Comparison of ENCODE assay signal across 10 mouse cellular contexts in the genomic region with DNA sequence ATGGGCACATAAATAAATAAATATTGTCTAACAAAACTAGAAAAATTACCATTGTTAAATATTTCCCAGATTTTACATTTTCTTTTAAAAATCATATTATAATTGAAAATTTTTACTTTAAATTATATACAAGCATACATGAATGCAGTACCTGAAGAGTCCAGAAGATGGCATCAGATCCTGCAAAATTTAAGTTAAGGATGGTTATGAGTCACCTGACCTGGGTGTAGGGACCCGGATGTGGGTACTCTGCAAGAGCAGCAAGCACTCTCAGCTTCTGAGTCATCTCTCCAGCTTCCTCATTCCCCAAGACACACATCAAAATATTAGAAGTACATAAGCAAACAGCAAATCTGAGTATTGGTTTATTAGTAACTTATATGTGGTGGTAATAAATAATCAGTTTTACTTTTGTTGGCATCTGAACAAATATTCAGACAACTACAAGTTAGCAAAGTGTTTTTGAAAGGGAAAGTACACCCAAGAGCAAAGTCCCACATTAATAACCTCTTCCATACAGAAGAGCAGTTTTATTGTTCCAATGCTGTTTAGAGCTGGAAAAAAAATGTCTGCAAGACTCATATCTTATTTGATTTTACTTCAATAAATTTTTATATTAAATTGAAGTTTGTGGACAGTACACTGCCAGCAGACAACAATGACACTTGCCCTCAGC. TPM values are rescaled to one million over a fixed set of nuclear protein-coding genes. Genes with fewer than 3 reads are reported as not detected.
A peak's percentile ranks its signal among the peaks of the same experiment; 100 is the strongest.
DNase-seq lines count a peak whose midpoint lies in the region; ATAC-seq and TF ChIP-seq lines count a peak whose summit lies in the region.
"Had no signal": no experiment of that assay in that cellular context is flagged by ENCODE, and none has a peak within 500 bp of the region (broad histone marks: within the 10 kb centered on the region; RNA-seq: fewer than 3 reads in every experiment).

No protein-coding gene starts in this region.

- no peak overlapping the region for H3K9ac ChIP-seq in liver, postnatal 0 days (replicated peaks)
- no peak overlapping the region for H3K9ac ChIP-seq in liver, embryonic 11.5 days (ENCODE audit: low read depth, low read length)
- H3K9ac ChIP-seq: midbrain, embryonic 12.5 days had no signal

- no peak for TF ChIP-seq POLR2A in lung, adult 2 months (IDR thresholded peaks at IDR 0.05; ENCODE audit: borderline replicate concordance, extremely low read depth, low read depth, low read length)

- H3K36me3 ChIP-seq in liver, postnatal 0 days (replicated peaks; ENCODE audit: insufficient read depth, low read length): no peaks in the 10 kb centered on the region
- no peaks in the 10 kb centered on the region for H3K36me3 ChIP-seq in liver, embryonic 11.5 days (ENCODE audit: control insufficient read depth, insufficient read depth, low read length)
- H3K36me3 ChIP-seq: G1E; midbrain, embryonic 12.5 days had no signal

- H3K4me2 ChIP-seq in liver, postnatal 0 days (ENCODE audit: low read depth, low read length): no peak overlapping the region
- H3K4me2 ChIP-seq in liver, embryonic 11.5 days: no peak overlapping the region
- H3K4me2 ChIP-seq: midbrain, embryonic 12.5 days had no signal

- TF ChIP-seq CTCF in liver, postnatal 0 days (IDR thresholded peaks at IDR 0.05; ENCODE audit: low read depth): peak; percentile 55
- peak; percentile 38; the same call in 1 of the 2 replicates for TF ChIP-seq CTCF in lung, adult 2 months (IDR thresholded peaks at IDR 0.05; ENCODE audit: insufficient read depth, low read length)

- no peaks in the 10 kb centered on the region for H3K27me3 ChIP-seq in liver, postnatal 0 days (ENCODE audit: insufficient read depth, low read length)
- no peaks in the 10 kb centered on the region for H3K27me3 ChIP-seq in liver, embryonic 11.5 days (replicated peaks; ENCODE audit: control insufficient read depth, insufficient read depth, low read length)
- H3K27me3 ChIP-seq: midbrain, embryonic 12.5 days had no signal

- peak; percentile 17 for DNase-seq in adrenal gland, postnatal 14 days
- no peak for DNase-seq in adrenal gland, postnatal 25 days
- DNase-seq in liver, postnatal 0 days: peak; percentile 17
- no peak for DNase-seq in liver, embryonic 11.5 days (ENCODE audit: low spot score)
- peak; percentile 8 for DNase-seq in lung, adult 2 months
- peak; percentile 11 for DNase-seq in thymus, postnatal 25 days
- no peak for DNase-seq in ovary, postnatal 10 days (ENCODE audit: low spot score)
- DNase-seq in left cerebral cortex, adult 18-20 months (ENCODE audit: low spot score in 2 of 2): no peak

- 49% methylated on average over 1 of the region's 1 CpGs for WGBS in liver, postnatal 0 days (ENCODE audit: insufficient replicate concordance)
- WGBS in liver, embryonic 11.5 days: 50% methylated on average over 1 of the region's 1 CpGs
- 55% methylated on average over 1 of the region's 1 CpGs for WGBS in lung, adult 2 months

- TF ChIP-seq EP300 in liver, postnatal 0 days (IDR thresholded peaks at IDR 0.05; ENCODE audit: low read depth): no peak

- no peak overlapping the region for H3K27ac ChIP-seq in liver, postnatal 0 days (ENCODE audit: low read depth)
- no peak overlapping the region for H3K27ac ChIP-seq in liver, embryonic 11.5 days (ENCODE audit: low read depth, low read length)
- H3K27ac ChIP-seq: midbrain, embryonic 12.5 days had no signal

- H3K4me3 ChIP-seq in liver, postnatal 0 days (ENCODE audit: low read depth, low read length): no peak overlapping the region
- no peak overlapping the region for H3K4me3 ChIP-seq in liver, embryonic 11.5 days (ENCODE audit: low read depth, low read length)
- H3K4me3 ChIP-seq in lung, adult 2 months (replicated peaks; ENCODE audit: extremely low read depth, low read depth, low read length): no peak overlapping the region
- H3K4me3 ChIP-seq: midbrain, embryonic 12.5 days had no signal

- no peak; the same call in 1 of the 2 replicates for ATAC-seq in liver, postnatal 0 days
- ATAC-seq in liver, embryonic 11.5 days (replicated peaks; ENCODE audit: low FRiP score): no peak

- H3K4me1 ChIP-seq in liver, postnatal 0 days (ENCODE audit: insufficient read depth): 0 out of 2 replicates have a peak, but pooled peaks cover 3% of the 10 kb centered on the region
- H3K4me1 ChIP-seq in liver, embryonic 11.5 days (replicated peaks; ENCODE audit: control insufficient read depth, insufficient read depth, low read length): no peaks in the 10 kb centered on the region
- H3K4me1 ChIP-seq in lung, adult 2 months (ENCODE audit: control insufficient read depth, insufficient read depth, low read length): no peaks in the 10 kb centered on the region
- H3K4me1 ChIP-seq: midbrain, embryonic 12.5 days had no signal

- H3K9me3 ChIP-seq in liver, postnatal 0 days (ENCODE audit: low read length): no peaks in the 10 kb centered on the region
- no peaks in the 10 kb centered on the region for H3K9me3 ChIP-seq in liver, embryonic 11.5 days (ENCODE audit: control insufficient read depth, low read length)
- H3K9me3 ChIP-seq: G1E; midbrain, embryonic 12.5 days had no signal

RNA-seq across cellular contexts. Expression of a gene that starts 51.6 kb away (rescaled TPM):
- total RNA-seq in adrenal gland, postnatal 14 days (2021): 9.4 and 10.4 TPM in 2 replicates
- 14.3 and 16.5 TPM in 2 replicates for total RNA-seq in adrenal gland, postnatal 25 days (2021)
- polyA plus RNA-seq in liver, postnatal 0 days (2015; fragmentation: Nextera tagmentation; extraction: Ambion mirVana): 6.4 and 7.3 TPM in 2 replicates
- polyA plus RNA-seq in liver, embryonic 11.5 days (2014; fragmentation: Nextera tagmentation; extraction: Ambion mirVana): 3.1 and 4.5 TPM in 2 replicates
- 8.3 and 8.5 TPM in 2 replicates for polyA plus RNA-seq in lung, adult 2 months (2012; rRNA removed)
- 1 to 10 TPM; 2.6 to 3.0 TPM for total RNA-seq in left cerebral cortex, adult 18-20 months (2021)
- polyA plus RNA-seq: G1E had no signal

Comparison
In these comparisons a context has a peak if more than half of its experiments do, and no peak if none do; other contexts are left out.
1. DNase-seq: peak in adrenal gland, postnatal 14 days (single experiment), liver, postnatal 0 days (single experiment), lung, adult 2 months (single experiment) and thymus, postnatal 25 days (single experiment); none in adrenal gland, postnatal 25 days (single experiment), liver, embryonic 11.5 days (single experiment), ovary, postnatal 10 days (single experiment) and left cerebral cortex, adult 18-20 months (0 of 2).